In genomic region chr3:138558529-138558928, GRCm38 (mm10) we compare ENCODE assay signal across 7 mouse cellular contexts. TPM values are rescaled to one million over a fixed set of nuclear protein-coding genes. Genes with fewer than 3 reads are reported as not detected.
DNase-seq lines count a peak whose midpoint lies in the region; ATAC-seq lines count a peak whose summit lies in the region.

No protein-coding gene starts in this region.

- H3K27ac ChIP-seq in midbrain, embryonic 14.5 days (replicated peaks; ENCODE audit: low read depth, low read length) = no peak overlapping the region

- no peak overlapping the region for H3K9ac ChIP-seq in midbrain, embryonic 14.5 days (replicated peaks; ENCODE audit: low read length)

- H3K4me3 ChIP-seq in midbrain, embryonic 14.5 days (replicated peaks; ENCODE audit: low read depth, low read length) = no peak overlapping the region

- H3K4me2 ChIP-seq in midbrain, embryonic 14.5 days (ENCODE audit: low read length) = no peak overlapping the region

- ATAC-seq in hematopoietic stem cell, adult 5-6 weeks (replicated peaks in 1 of 2; ENCODE audit: insufficient read depth in 1 of 2, low FRiP score in 2 of 2, low TSS enrichment in 1 of 2, low read depth in 1 of 2, poor library complexity in 2 of 2, severe bottlenecking in 2 of 2) = peak; percentile 34 to 48; a peak in 3 of 4 replicates
- peak; percentile 46; the same call in 1 of the 2 replicates for ATAC-seq in midbrain, embryonic 14.5 days (ENCODE audit: low FRiP score, low TSS enrichment)

- no peaks in the 10 kb centered on the region for H3K9me3 ChIP-seq in midbrain, embryonic 14.5 days (ENCODE audit: control insufficient read depth, low read length)

- DNase-seq in left cerebral cortex, postnatal 4 days = peak; percentile 17
- DNase-seq in left cerebral cortex, adult 8-10 months (ENCODE audit: low spot score in 2 of 2) = no peak
- peak; percentile 45 for DNase-seq in embryo, embryonic 10.5 days (ENCODE audit: low spot score)
- DNase-seq in midbrain, embryonic 14.5 days = peak; percentile 69
- no peak for DNase-seq in urinary bladder, adult 18-20 months (ENCODE audit: low spot score in 2 of 2)
- no peak for DNase-seq in left cerebral cortex, postnatal 10 days (ENCODE audit: extremely low spot score in 1 of 2, low spot score in 2 of 2)

- peaks cover 30% of the 10 kb centered on the region for H3K36me3 ChIP-seq in midbrain, embryonic 14.5 days (ENCODE audit: control insufficient read depth, insufficient read depth, low read length)

- intact Hi-C loops in left cerebral cortex, postnatal 4 days (cut with DNase I) = no loop called here
- intact Hi-C loops in left cerebral cortex, postnatal 10 days (cut with DNase I) = no loop called here

- 59% methylated on average over 4 of the region's 4 CpGs for WGBS in midbrain, embryonic 14.5 days

- no peaks in the 10 kb centered on the region for H3K4me1 ChIP-seq in midbrain, embryonic 14.5 days (ENCODE audit: control insufficient read depth, insufficient read depth, low read length)

- no peaks in the 10 kb centered on the region for H3K27me3 ChIP-seq in midbrain, embryonic 14.5 days (ENCODE audit: control insufficient read depth, insufficient read depth, low read length)

RNA-seq across cellular contexts. Expression of gene Eif4e, which starts 32.5 kb away (rescaled TPM):
- total RNA-seq in left cerebral cortex, postnatal 4 days (2021) = 100 to 1,000 TPM; 174 to 192 TPM
- 100 to 1,000 TPM; 200 to 212 (median 205) TPM for total RNA-seq in left cerebral cortex, adult 8-10 months (2022)
- total RNA-seq in hematopoietic stem cell, adult 5-6 weeks (2017) = 161 and 198 TPM in 2 replicates
- 335 and 356 TPM in 2 replicates for polyA plus RNA-seq in midbrain, embryonic 14.5 days (2014; fragmentation: Nextera tagmentation; extraction: Ambion mirVana)
- 100 to 1,000 TPM; 170 to 172 TPM for total RNA-seq in left cerebral cortex, postnatal 10 days (2021)

Comparison
In these comparisons a context has a peak if more than half of its experiments do, and no peak if none do; other contexts are left out.
1. DNase-seq: peak in left cerebral cortex, postnatal 4 days (single experiment), embryo, embryonic 10.5 days (single experiment) and midbrain, embryonic 14.5 days (single experiment); none in left cerebral cortex, adult 8-10 months (0 of 2), urinary bladder, adult 18-20 months (0 of 2) and left cerebral cortex, postnatal 10 days (0 of 2).